Mouse (Mus musculus) neural tube, embryonic 14.5 days (tissue): ENCODE data around the gene Itgb6. TPM values are rescaled to one million over a fixed set of nuclear protein-coding genes. Genes with fewer than 3 reads are reported as not detected.

Experiments used
- ATAC-seq: fragments of 200-750 bp; cut with Nextera tagmentation; 2 replicates; pipeline ENCODE4 v1.8.0; 2017; ENCODE audit warnings: low read depth, mild to moderate bottlenecking, moderate TSS enrichment, moderate library complexity
- H3K27ac ChIP-seq: fragments of 300-500 bp; sonication (generic); 2 replicates; pipeline ENCODE4 v1.5.1; 2014; ENCODE audit warnings: low read depth, mild to moderate bottlenecking, control low read depth, low read length, moderate library complexity, mixed read lengths
- H3K27me3 ChIP-seq: fragments of 300-500 bp; sonication (generic); 2 replicates; pipeline ENCODE4 v1.6.1; 2014; ENCODE audit warnings: low read length; ENCODE audit not compliant: control insufficient read depth, insufficient read depth
- H3K36me3 ChIP-seq: fragments of 300-500 bp; sonication (generic); 2 replicates; pipeline ENCODE4 v1.6.1; 2014; ENCODE audit warnings: low read length, mixed read lengths; ENCODE audit not compliant: control insufficient read depth, insufficient read depth
- H3K4me1 ChIP-seq: fragments of 300-500 bp; sonication (generic); 2 replicates; pipeline ENCODE4 v1.6.1; 2014; ENCODE audit warnings: low read length; ENCODE audit not compliant: control insufficient read depth, insufficient read depth
- H3K4me2 ChIP-seq: fragments of 300-500 bp; sonication (generic); 2 replicates; pipeline ENCODE4 v1.6.1; 2014; ENCODE audit warnings: mild to moderate bottlenecking, low read depth, low read length, control low read depth
- H3K4me3 ChIP-seq: fragments of 300-500 bp; sonication (generic); 2 replicates; pipeline ENCODE4 v1.5.1; 2014; ENCODE audit warnings: low read depth, low read length, control low read depth, mixed read lengths
- H3K9ac ChIP-seq: fragments of 300-500 bp; sonication (generic); replicated peaks from 2 replicates; pipeline ENCODE4 v1.6.1; 2014; ENCODE audit warnings: low read depth, mild to moderate bottlenecking, control low read depth, low read length, mixed read lengths
- H3K9me3 ChIP-seq: fragments of 300-500 bp; sonication (generic); 2 replicates; pipeline ENCODE4 v1.6.1; 2016; ENCODE audit warnings: low read length; ENCODE audit not compliant: control insufficient read depth
- WGBS: fragments of 180-500 bp; shearing (Covaris S2); extraction: QIAGEN DNeasy Blood & Tissue Kit; methylation state at CpG from one replicate; pipeline ENCODE4 v1.1.7; 2014; 5-methylcytosine and 5-hydroxymethylcytosine counted together
- polyA plus RNA-seq: library from polyadenylated mRNA; unstranded; fragments of >200 nt; fragmentation: Nextera tagmentation; extraction: Ambion mirVana; gene quantifications from 2 replicates; pipeline ENCODE4 v1.2.1, GENCODE M21; 2014

Itgb6 gene
- polyA plus RNA-seq, 1 experiment from 2014 or later, result 0.08 TPM

GRCm38 (mm10) chr2:60551673-60552072 lies 170.8 kb downstream of the Itgb6 start:
- Histone ChIP-seq H3K9me3 (no peaks in the 10 kb centered on the region), H3K9ac (no peak overlapping the region), H3K27ac (no peak overlapping the region), H3K36me3 (no peaks in the 10 kb centered on the region), H3K4me1 (peaks cover 6% of the 10 kb centered on the region), H3K4me2 (no peak overlapping the region), H3K4me3 (no peak overlapping the region), H3K27me3 (no peaks in the 10 kb centered on the region)
- 54% methylated on average over 2 of the region's 2 CpGs for WGBS
- ATAC-seq, result no peak

- Histone ChIP-seq H3K27me3 (no peaks in the 10 kb centered on the region), H3K27ac (no peak overlapping the region), H3K4me2 (no peak overlapping the region), H3K9ac (no peak overlapping the region), H3K4me1 (peaks cover 6% of the 10 kb centered on the region), H3K4me3 (no peak overlapping the region), H3K9me3 (no peaks in the 10 kb centered on the region), H3K36me3 (no peaks in the 10 kb centered on the region)
- ATAC-seq, result no peak
- 93% methylated on average over 8 of the region's 8 CpGs for WGBS
Measured at GRCm38 (mm10) chr2:60550521-60550920, 171.9 kb downstream of the Itgb6 start.

- Histone ChIP-seq H3K4me1 (peaks cover 6% of the 10 kb centered on the region), H3K9ac (no peak overlapping the region), H3K27ac (no peak overlapping the region), H3K27me3 (no peaks in the 10 kb centered on the region), H3K4me3 (no peak overlapping the region), H3K4me2 (no peak overlapping the region), H3K36me3 (no peaks in the 10 kb centered on the region), H3K9me3 (no peaks in the 10 kb centered on the region)
- ATAC-seq, result no peak
- WGBS, result 90% methylated on average over 2 of the region's 2 CpGs
Measured at GRCm38 (mm10) chr2:60549851-60550250, 172.6 kb downstream of the Itgb6 start.

Other genes with a start within 250 kb of the Itgb6 start
- 0.51 and 1.1 TPM in 2 replicates for gene Pla2r1, start 169.3 kb downstream of the Itgb6 start, polyA plus RNA-seq
- 55.6 and 67.5 TPM in 2 replicates for gene Rbms1, start 240.5 kb upstream of the Itgb6 start, polyA plus RNA-seq